Mouse (Mus musculus) splenic B cell, adult 2 months (primary cell): ENCODE results near the gene Cgrrf1.

Source experiments
- DNase-seq: peaks from one replicate; pipeline ENCODE4 v3.0.0-alpha.2; 2011; ENCODE audit warnings: low read depth, low spot score
- H3K27me3 ChIP-seq: 2 replicates; pipeline ENCODE4 v1.6.1; 2012; ENCODE audit warnings: mild to moderate bottlenecking, low read length, moderate library complexity, mixed read lengths; ENCODE audit not compliant: control insufficient read depth, poor library complexity, insufficient read depth, severe bottlenecking
- H3K36me3 ChIP-seq: 2 replicates; pipeline ENCODE4 v1.6.1; 2012; ENCODE audit warnings: mild to moderate bottlenecking, low read length, moderate library complexity, mixed read lengths; ENCODE audit not compliant: control insufficient read depth, poor library complexity, insufficient read depth, severe bottlenecking

Gene Cgrrf1

GRCm38 (mm10) chr14:46898626-46899025 is 66.7 kb downstream of the Cgrrf1 start:
- no peak for DNase-seq
- H3K27me3 ChIP-seq = no peaks in the 10 kb centered on the region
- H3K36me3 ChIP-seq = no peaks in the 10 kb centered on the region

GRCm38 (mm10) chr14:46902498-46903087 is 70.7 kb downstream of the Cgrrf1 start:
- Histone ChIP-seq H3K36me3 (no peaks in the 10 kb centered on the region), H3K27me3 (no peaks in the 10 kb centered on the region)
- no peak for DNase-seq
